Mouse (Mus musculus) forebrain, embryonic 14.5 days (tissue): ENCODE results near the gene Gm21994. TPM values are rescaled to one million over a fixed set of nuclear protein-coding genes. Genes with fewer than 3 reads are reported as not detected.
"Not testable (repeated sequence)": the region's sequence is repeated elsewhere in the genome, so short reads cannot be mapped to it uniquely, and the experiment has no call there.

Source experiments
- ATAC-seq: fragments of 200-750 bp; cut with Nextera tagmentation; 2 replicates; pipeline ENCODE4 v1.8.0; 2017; ENCODE audit warnings: mild to moderate bottlenecking, moderate library complexity
- DNase-seq: peaks from one replicate; pipeline ENCODE4 v3.0.0-alpha.2; 2015; ENCODE audit warnings: low spot score
- H3K27ac ChIP-seq: fragments of 300-500 bp; sonication (generic); 2 replicates; pipeline ENCODE4 v1.5.1; 2014; ENCODE audit warnings: low read depth, mild to moderate bottlenecking, control low read depth, low read length, moderate library complexity
- H3K27me3 ChIP-seq: fragments of 300-500 bp; sonication (generic); replicated peaks from 2 replicates; pipeline ENCODE4 v1.6.1; 2014; ENCODE audit warnings: low read length, control low read depth, mixed read lengths; ENCODE audit not compliant: control insufficient read depth, insufficient read depth
- H3K36me3 ChIP-seq: fragments of 300-500 bp; sonication (generic); 2 replicates; pipeline ENCODE4 v1.6.1; 2014; ENCODE audit warnings: low read length, control low read depth; ENCODE audit not compliant: control insufficient read depth, insufficient read depth
- H3K4me1 ChIP-seq: fragments of 300-500 bp; sonication (generic); 2 replicates; pipeline ENCODE4 v1.6.1; 2014; ENCODE audit warnings: antibody characterized with exemption, low read length, control low read depth; ENCODE audit not compliant: control insufficient read depth, insufficient read depth
- H3K4me2 ChIP-seq: fragments of 300-500 bp; sonication (generic); 2 replicates; pipeline ENCODE4 v1.6.1; 2014; ENCODE audit warnings: mild to moderate bottlenecking, control low read depth, low read length
- H3K4me3 ChIP-seq: fragments of 300-500 bp; sonication (generic); 2 replicates; pipeline ENCODE4 v1.5.1; 2014; ENCODE audit warnings: low read depth, low read length, control low read depth
- H3K9ac ChIP-seq: fragments of 300-500 bp; sonication (generic); 2 replicates; pipeline ENCODE4 v1.6.1; 2014; ENCODE audit warnings: mild to moderate bottlenecking, low read length, control low read depth, moderate library complexity
- H3K9me3 ChIP-seq: fragments of 300-500 bp; sonication (generic); replicated peaks from 2 replicates; pipeline ENCODE4 v1.6.1; 2016; ENCODE audit warnings: low read length, control low read depth, mixed read lengths; ENCODE audit not compliant: control insufficient read depth
- WGBS: fragments of 180-500 bp; shearing (Covaris S2); extraction: QIAGEN DNeasy Blood & Tissue Kit; methylation state at CpG from one replicate; pipeline ENCODE4 v1.1.7; 2014; 5-methylcytosine and 5-hydroxymethylcytosine counted together
- polyA plus RNA-seq: library from polyadenylated mRNA; unstranded; fragments of >200 nt; fragmentation: Nextera tagmentation; extraction: Ambion mirVana; gene quantifications from 2 replicates; pipeline ENCODE4 v1.2.1, GENCODE M21; 2014

Gene Gm21994
- 2.3 and 3.5 TPM in 2 replicates for polyA plus RNA-seq

GRCm38 (mm10) chr2:150255491-150255890, at the start of gene Gm21994:
Gene Gm21994 (minus strand): TSS chr2:150255591.
- H3K9ac ChIP-seq, H3K9me3 ChIP-seq, H3K4me1 ChIP-seq, H3K27me3 ChIP-seq, DNase-seq, ATAC-seq, H3K27ac ChIP-seq, H3K4me3 ChIP-seq, H3K36me3 ChIP-seq, H3K4me2 ChIP-seq: not testable (repeated sequence)
- WGBS: 63% methylated on average over 2 of the region's 2 CpGs

- no peak for ATAC-seq
- WGBS: 43% methylated on average over 1 of the region's 1 CpGs
- Histone ChIP-seq H3K9me3 (no peaks in the 10 kb centered on the region), H3K4me1 (no peaks in the 10 kb centered on the region), H3K27me3 (no peaks in the 10 kb centered on the region), H3K4me2 (no peak overlapping the region), H3K4me3 (no peak overlapping the region), H3K27ac (no peak overlapping the region), H3K9ac (no peak overlapping the region), H3K36me3 (no peaks in the 10 kb centered on the region)
- no peak for DNase-seq
Observed at GRCm38 (mm10) chr2:150299096-150299495, 43.7 kb upstream of the Gm21994 start.

GRCm38 (mm10) chr2:150293669-150294068, 38.3 kb upstream of the Gm21994 start:
- Histone ChIP-seq H3K9me3 (no peaks in the 10 kb centered on the region), H3K4me1 (no peaks in the 10 kb centered on the region), H3K4me2 (no peak overlapping the region), H3K36me3 (no peaks in the 10 kb centered on the region), H3K27me3 (no peaks in the 10 kb centered on the region), H3K4me3 (no peak overlapping the region), H3K9ac (no peak overlapping the region), H3K27ac (no peak overlapping the region)
- WGBS: 91% methylated on average over 6 of the region's 6 CpGs
- ATAC-seq: no peak
- no peak for DNase-seq

GRCm38 (mm10) chr2:150257291-150257690, 1.9 kb upstream of the Gm21994 start, which contains the start of gene Gm14124:
Gene Gm14124 (plus strand): TSS chr2:150257517.
- 83% methylated on average over 4 of the region's 4 CpGs for WGBS
- H3K4me2 ChIP-seq, DNase-seq: not testable (repeated sequence)

GRCm38 (mm10) chr2:150256861-150257260, 1.5 kb upstream of the Gm21994 start:
- H3K4me3 ChIP-seq, H3K4me1 ChIP-seq, H3K27ac ChIP-seq, H3K4me2 ChIP-seq, DNase-seq, ATAC-seq, H3K9ac ChIP-seq, H3K36me3 ChIP-seq, H3K27me3 ChIP-seq, H3K9me3 ChIP-seq: not testable (repeated sequence)
- 68% methylated on average over 2 of the region's 2 CpGs for WGBS

More at GRCm38 (mm10) chr2:150257291-150257690, 1.9 kb upstream of the Gm21994 start, which contains the start of gene Gm14124:
- not testable (repeated sequence) for H3K27me3 ChIP-seq, H3K27ac ChIP-seq, H3K4me1 ChIP-seq, ATAC-seq, H3K4me3 ChIP-seq, H3K36me3 ChIP-seq, H3K9ac ChIP-seq, H3K9me3 ChIP-seq

- 90% methylated on average over 2 of the region's 2 CpGs for WGBS
- H3K4me2 ChIP-seq: no peak overlapping the region
- no peak overlapping the region for H3K4me3 ChIP-seq
- no peak for ATAC-seq
- no peak overlapping the region for H3K9ac ChIP-seq
- H3K27me3 ChIP-seq: no peaks in the 10 kb centered on the region
- H3K4me1 ChIP-seq: no peaks in the 10 kb centered on the region
- peaks cover under 1% of the 10 kb centered on the region; the same call in 1 of the 2 replicates for H3K36me3 ChIP-seq
- H3K27ac ChIP-seq: no peak overlapping the region
- no peak for DNase-seq
- H3K9me3 ChIP-seq: peaks cover 24% of the 10 kb centered on the region
Observed at GRCm38 (mm10) chr2:150243211-150243610, 12.2 kb downstream of the Gm21994 start.

- DNase-seq, H3K4me2 ChIP-seq, H3K4me3 ChIP-seq, H3K36me3 ChIP-seq, H3K27ac ChIP-seq, H3K9ac ChIP-seq, H3K9me3 ChIP-seq, H3K4me1 ChIP-seq, H3K27me3 ChIP-seq, ATAC-seq: not testable (repeated sequence)
Observed at GRCm38 (mm10) chr2:150223263-150223662, 32.1 kb downstream of the Gm21994 start.

- H3K36me3 ChIP-seq, H3K27ac ChIP-seq, ATAC-seq, H3K4me1 ChIP-seq, H3K9me3 ChIP-seq, DNase-seq, H3K27me3 ChIP-seq: not testable (repeated sequence)
- WGBS: 4% methylated on average over 2 of the region's 4 CpGs
- Histone ChIP-seq H3K9ac (peak overlapping the region; percentile 56), H3K4me2 (peak overlapping the region; percentile 44), H3K4me3 (peak overlapping the region; percentile 32)
Observed at GRCm38 (mm10) chr2:150218363-150218725, 37.0 kb downstream of the Gm21994 start.

- H3K27ac ChIP-seq, H3K4me1 ChIP-seq, H3K36me3 ChIP-seq, H3K9me3 ChIP-seq, H3K27me3 ChIP-seq: not testable (repeated sequence)
- DNase-seq: peak; percentile 52
- H3K4me3 ChIP-seq: peak within 1 kb of the TSS; percentile 32
- WGBS: 2% methylated on average over 15 of the region's 15 CpGs
- H3K9ac ChIP-seq: peak within 1 kb of the TSS; percentile 56
- peak within 1 kb of the TSS; percentile 44 for H3K4me2 ChIP-seq
- peak; percentile 100 for ATAC-seq
Observed at GRCm38 (mm10) chr2:150217600-150218362, 37.6 kb downstream of the Gm21994 start, which contains the start of gene Zfp937. Gene Zfp937 (plus strand): TSS chr2:150218073.
